Mouse (Mus musculus): Measurements from ENCODE around the gene 1700020L24Rik. TPM values are rescaled to one million over a fixed set of nuclear protein-coding genes. Genes with fewer than 3 reads are reported as not detected.

The 1700020L24Rik gene
- polyA plus RNA-seq, 1 experiment from 2014 or later: 2.4 TPM

GRCm38 (mm10) chr11:83473235-83474016 is 35.9 kb downstream of the 1700020L24Rik start:
- ATAC-seq (ENCODE audit: low read depth): peak; percentile 47
- peak overlapping the region; percentile 77 for H3K4me2 ChIP-seq (ENCODE audit: low read depth, low read length)
- H3K27me3 ChIP-seq (ENCODE audit: control insufficient read depth, insufficient read depth, low read depth, low read length): no peaks in the 10 kb centered on the region
- H3K36me3 ChIP-seq (ENCODE audit: control insufficient read depth, insufficient read depth): peaks cover 9% of the 10 kb centered on the region
- peak overlapping the region; percentile 91 for H3K27ac ChIP-seq (ENCODE audit: low read length)
- H3K4me3 ChIP-seq (ENCODE audit: low read depth, low read length): peak overlapping the region; percentile 84
- no peaks in the 10 kb centered on the region for H3K9me3 ChIP-seq (replicated peaks; ENCODE audit: control insufficient read depth, low read length)
- H3K9ac ChIP-seq (ENCODE audit: low read depth, low read length): peak overlapping the region; percentile 96
- WGBS (ENCODE audit: insufficient replicate concordance): under 1% methylated on average over 44 of the region's 52 CpGs
- H3K4me1 ChIP-seq (ENCODE audit: control insufficient read depth, low read depth, low read length): peaks cover 16% of the 10 kb centered on the region

Other genes with a start within 250 kb of the 1700020L24Rik start
- 2.0 and 2.5 TPM in 2 replicates for gene Slfn3, start 246.3 kb upstream of the 1700020L24Rik start, polyA plus RNA-seq (2015; fragmentation: Nextera tagmentation; extraction: Ambion mirVana)
- 39.7 and 43.0 TPM in 2 replicates for gene Slfn14, start 151.0 kb upstream of the 1700020L24Rik start, polyA plus RNA-seq (2015; fragmentation: Nextera tagmentation; extraction: Ambion mirVana)
- 19.2 and 21.7 TPM in 2 replicates for gene Ap2b1, start 138.7 kb upstream of the 1700020L24Rik start, polyA plus RNA-seq (2015; fragmentation: Nextera tagmentation; extraction: Ambion mirVana)
- 5.6 and 6.2 TPM in 2 replicates for gene Pex12, start 135.1 kb upstream of the 1700020L24Rik start, polyA plus RNA-seq (2015; fragmentation: Nextera tagmentation; extraction: Ambion mirVana)
- gene Rasl10b, start 28.5 kb upstream of the 1700020L24Rik start, polyA plus RNA-seq (2015; fragmentation: Nextera tagmentation; extraction: Ambion mirVana): 0.02 and 0.07 TPM in 2 replicates
- gene Gas2l2, start 8.2 kb upstream of the 1700020L24Rik start, polyA plus RNA-seq (2015; fragmentation: Nextera tagmentation; extraction: Ambion mirVana): not detected in 2 replicates
- 0.37 and 0.42 TPM in 2 replicates for gene Mmp28, start 25.4 kb downstream of the 1700020L24Rik start, polyA plus RNA-seq (2015; fragmentation: Nextera tagmentation; extraction: Ambion mirVana)
- 4.1 and 4.2 TPM in 2 replicates for gene Taf15, start 35.4 kb downstream of the 1700020L24Rik start, polyA plus RNA-seq (2015; fragmentation: Nextera tagmentation; extraction: Ambion mirVana)
- not detected in 2 replicates for gene Heatr9, start 84.5 kb downstream of the 1700020L24Rik start, polyA plus RNA-seq (2015; fragmentation: Nextera tagmentation; extraction: Ambion mirVana)
- gene Ccl5, start 92.8 kb downstream of the 1700020L24Rik start, polyA plus RNA-seq (2015; fragmentation: Nextera tagmentation; extraction: Ambion mirVana): 1.2 and 1.7 TPM in 2 replicates
- 66.8 and 71.8 TPM in 2 replicates for gene Ccl9, start 141.0 kb downstream of the 1700020L24Rik start, polyA plus RNA-seq (2015; fragmentation: Nextera tagmentation; extraction: Ambion mirVana)
- 16.3 and 16.9 TPM in 2 replicates for gene Ccl6, start 155.4 kb downstream of the 1700020L24Rik start, polyA plus RNA-seq (2015; fragmentation: Nextera tagmentation; extraction: Ambion mirVana)
- not detected in 2 replicates for gene Rpl9-ps1, start 207.9 kb downstream of the 1700020L24Rik start, polyA plus RNA-seq (2015; fragmentation: Nextera tagmentation; extraction: Ambion mirVana)
- 0.34 and 0.44 TPM in 2 replicates for gene Ccl3, start 211.7 kb downstream of the 1700020L24Rik start, polyA plus RNA-seq (2015; fragmentation: Nextera tagmentation; extraction: Ambion mirVana)
- gene Ccl4, start 224.9 kb downstream of the 1700020L24Rik start, polyA plus RNA-seq (2015; fragmentation: Nextera tagmentation; extraction: Ambion mirVana): 0.48 and 0.50 TPM in 2 replicates